ENCODE assay signal across 12 mouse cellular contexts in the genomic region with DNA sequence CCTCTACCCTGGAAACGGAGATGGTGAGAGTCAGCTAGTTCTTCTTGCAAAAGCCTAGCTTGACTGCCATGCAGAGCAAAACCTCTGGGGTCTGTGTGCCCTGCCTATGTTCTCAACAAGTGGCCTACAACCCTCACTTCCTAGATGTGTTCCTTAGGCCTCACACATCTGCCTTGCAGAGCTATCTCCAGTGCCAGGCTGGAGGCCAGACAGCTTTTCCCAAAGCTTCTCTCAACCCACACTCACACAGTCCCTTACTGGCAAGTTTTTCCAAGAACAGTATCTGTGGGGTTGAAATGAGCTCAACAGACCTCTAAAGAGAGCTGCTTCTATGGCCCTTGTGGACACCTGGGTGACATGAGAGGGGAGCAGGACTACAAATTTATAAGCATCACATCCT. TPM values are rescaled to one million over a fixed set of nuclear protein-coding genes. Genes with fewer than 3 reads are reported as not detected.
"Had no signal": no experiment of that assay in that cellular context is flagged by ENCODE, and none has a peak within 500 bp of the region (broad histone marks: within the 10 kb centered on the region; RNA-seq: fewer than 3 reads in every experiment).

No protein-coding gene starts in this region.

RNA-seq across cellular contexts. Expression of a gene that starts 3.4 kb away (rescaled TPM):
- polyA plus RNA-seq: neural tube, embryonic 13.5 days; neural tube, embryonic 14.5 days; neural tube, embryonic 15.5 days; spleen, adult 2 months; stomach, embryonic 14.5 days; stomach, embryonic 15.5 days; stomach, embryonic 16.5 days; stomach, postnatal 0 days; thymus, adult 2 months; thymus, postnatal 0 days; urinary bladder, adult 2 months had no signal

RNA-seq across cellular contexts. Expression of a gene that starts 51.9 kb away (rescaled TPM):
- polyA plus RNA-seq: neural tube, embryonic 13.5 days; neural tube, embryonic 14.5 days; neural tube, embryonic 15.5 days; small intestine, adult 2 months; spleen, adult 2 months; stomach, embryonic 14.5 days; stomach, embryonic 15.5 days; stomach, embryonic 16.5 days; stomach, postnatal 0 days; thymus, adult 2 months; thymus, postnatal 0 days; urinary bladder, adult 2 months had no signal
